Comparison of ENCODE assay signal across 26 mouse cellular contexts in genomic region chr14:51903782-51904181, GRCm38 (mm10). TPM values are rescaled to one million over a fixed set of nuclear protein-coding genes. Genes with fewer than 3 reads are reported as not detected.
DNase-seq lines count a peak whose midpoint lies in the region; ATAC-seq and TF ChIP-seq lines count a peak whose summit lies in the region.
"Had no signal": no experiment of that assay in that cellular context is flagged by ENCODE, and none has a peak within 500 bp of the region (broad histone marks: within the 10 kb centered on the region; RNA-seq: fewer than 3 reads in every experiment).

No protein-coding gene starts in this region.

- no peak for ATAC-seq in liver, embryonic 11.5 days (replicated peaks; ENCODE audit: low FRiP score)
- ATAC-seq in midbrain, embryonic 13.5 days, result peak; percentile 41

- H3K27ac ChIP-seq in heart, adult 2 months, result no peak overlapping the region
- peak overlapping the region; percentile 66 for H3K27ac ChIP-seq in liver, adult 2 months (replicated peaks; ENCODE audit: insufficient read depth, low read depth, low read length)
- no peak overlapping the region for H3K27ac ChIP-seq in liver, embryonic 11.5 days (ENCODE audit: low read depth, low read length)
- no peak overlapping the region for H3K27ac ChIP-seq in ES-Bruce4 (ENCODE audit: insufficient read depth, low read length)
- H3K27ac ChIP-seq in midbrain, embryonic 13.5 days, result no peak overlapping the region
- H3K27ac ChIP-seq: embryonic facial prominence, embryonic 10.5 days; lung, embryonic 15.5 days had no signal

- H3K27me3 ChIP-seq in heart, adult 2 months (ENCODE audit: control insufficient read depth, insufficient read depth, low read length), result no peaks in the 10 kb centered on the region
- H3K27me3 ChIP-seq in liver, adult 2 months (ENCODE audit: control insufficient read depth, insufficient read depth, low read length), result no peaks in the 10 kb centered on the region
- no peaks in the 10 kb centered on the region for H3K27me3 ChIP-seq in liver, embryonic 11.5 days (replicated peaks; ENCODE audit: control insufficient read depth, insufficient read depth, low read length)
- H3K27me3 ChIP-seq in ES-Bruce4 (ENCODE audit: control insufficient read depth, insufficient read depth, low read length, poor library complexity, severe bottlenecking), result no peaks in the 10 kb centered on the region
- no peaks in the 10 kb centered on the region for H3K27me3 ChIP-seq in midbrain, embryonic 13.5 days
- H3K27me3 ChIP-seq: lung, embryonic 15.5 days had no signal

- H3K79me2 ChIP-seq in heart, adult 2 months (replicated peaks; ENCODE audit: control insufficient read depth, insufficient read depth, low read length), result no peaks in the 10 kb centered on the region
- no peaks in the 10 kb centered on the region for H3K79me2 ChIP-seq in liver, adult 2 months (ENCODE audit: control insufficient read depth, insufficient read depth, low read length)

- H3K4me3 ChIP-seq in heart, adult 2 months, result no peak overlapping the region
- no peak overlapping the region for H3K4me3 ChIP-seq in liver, adult 2 months (ENCODE audit: insufficient read depth, low read depth, low read length)
- no peak overlapping the region for H3K4me3 ChIP-seq in liver, embryonic 11.5 days (ENCODE audit: low read depth, low read length)
- H3K4me3 ChIP-seq in ES-Bruce4 (ENCODE audit: low read depth, low read length), result no peak overlapping the region
- H3K4me3 ChIP-seq in midbrain, embryonic 13.5 days (replicated peaks), result no peak overlapping the region
- H3K4me3 ChIP-seq: embryonic facial prominence, embryonic 10.5 days; gastrocnemius, adult 2 months; lung, embryonic 15.5 days; myocyte had no signal

- H3K4me1 ChIP-seq in heart, adult 2 months (ENCODE audit: control insufficient read depth, insufficient read depth, low read length), result 0 out of 2 replicates have a peak, but pooled peaks cover 2% of the 10 kb centered on the region
- H3K4me1 ChIP-seq in liver, adult 2 months (ENCODE audit: control insufficient read depth, insufficient read depth, low read length), result peaks cover 35% of the 10 kb centered on the region
- peaks cover 24% of the 10 kb centered on the region for H3K4me1 ChIP-seq in liver, embryonic 11.5 days (replicated peaks; ENCODE audit: control insufficient read depth, insufficient read depth, low read length)
- no peaks in the 10 kb centered on the region for H3K4me1 ChIP-seq in ES-Bruce4 (ENCODE audit: control insufficient read depth, insufficient read depth, low read length)
- no peaks in the 10 kb centered on the region for H3K4me1 ChIP-seq in midbrain, embryonic 13.5 days (replicated peaks)

- no peaks in the 10 kb centered on the region for H3K9me3 ChIP-seq in liver, embryonic 11.5 days (ENCODE audit: control insufficient read depth, low read length)
- no peaks in the 10 kb centered on the region for H3K9me3 ChIP-seq in ES-Bruce4 (replicated peaks; ENCODE audit: control insufficient read depth, insufficient read depth, low read length, poor library complexity, severe bottlenecking)
- H3K9me3 ChIP-seq in midbrain, embryonic 13.5 days, result no peaks in the 10 kb centered on the region
- H3K9me3 ChIP-seq: embryonic facial prominence, embryonic 10.5 days; lung, embryonic 15.5 days had no signal

- DNase-seq in heart, adult 2 months, result no peak
- no peak for DNase-seq in heart, postnatal 4 days
- peak; percentile 83 for DNase-seq in liver, adult 2 months (ENCODE audit: extremely low read depth, low read depth, low spot score)
- no peak for DNase-seq in liver, embryonic 11.5 days (ENCODE audit: low spot score)
- no peak for DNase-seq in thymus, postnatal 14 days
- DNase-seq in left cerebral cortex, postnatal 25 days (ENCODE audit: low spot score in 2 of 2), result no peak
- DNase-seq: adrenal gland, adult 8-10 months; cerebellum, adult 11-12 months; cerebellum, postnatal 25 days; forebrain, postnatal 0 days; gastrocnemius, adult 2 months; kidney, adult 18-20 months; kidney, postnatal 25 days had no signal

- H3K4me2 ChIP-seq in liver, embryonic 11.5 days, result no peak overlapping the region
- no peak overlapping the region for H3K4me2 ChIP-seq in midbrain, embryonic 13.5 days (replicated peaks)
- H3K4me2 ChIP-seq: lung, embryonic 15.5 days had no signal

- 80% methylated on average over 9 of the region's 9 CpGs for WGBS in heart, adult 2 months
- 30% methylated on average over 9 of the region's 9 CpGs for WGBS in liver, adult 2 months
- 90% methylated on average over 9 of the region's 9 CpGs for WGBS in liver, embryonic 11.5 days
- 89% methylated on average over 9 of the region's 9 CpGs for WGBS in midbrain, embryonic 13.5 days

- TF ChIP-seq POLR2A in heart, adult 2 months (IDR thresholded peaks at IDR 0.05; ENCODE audit: insufficient read depth, low read depth, low read length), result 0 out of 2 replicates have a peak, but pooled peaks have one; percentile 37
- TF ChIP-seq POLR2A in liver, adult 2 months (IDR thresholded peaks at IDR 0.05; ENCODE audit: extremely low read depth, insufficient read depth, low read length), result 0 out of 2 replicates have a peak, but pooled peaks have one; percentile 22
- TF ChIP-seq POLR2A in ES-Bruce4 (IDR thresholded peaks at IDR 0.05; ENCODE audit: insufficient read depth, low read length), result no peak

- TF ChIP-seq CTCF in heart, adult 2 months (IDR thresholded peaks at IDR 0.05), result no peak
- TF ChIP-seq CTCF in liver, adult 2 months (IDR thresholded peaks at IDR 0.05; ENCODE audit: low read depth, low read length), result no peak
- TF ChIP-seq CTCF in ES-Bruce4 (IDR thresholded peaks at IDR 0.05; ENCODE audit: low read depth, low read length), result no peak

- TF ChIP-seq EP300 in heart, adult 2 months (IDR thresholded peaks at IDR 0.05; ENCODE audit: insufficient read depth, low read depth, low read length), result no peak
- 0 out of 2 replicates have a peak, but pooled peaks have one; percentile 20 for TF ChIP-seq EP300 in ES-Bruce4 (IDR thresholded peaks at IDR 0.05; ENCODE audit: insufficient read depth, low read depth, low read length)

- no peak overlapping the region for H3K9ac ChIP-seq in heart, adult 2 months (ENCODE audit: low read depth, low read length)
- 0 out of 2 replicates have a peak overlapping the region, but pooled peaks have one; percentile 2 for H3K9ac ChIP-seq in liver, adult 2 months (ENCODE audit: low read depth, low read length)
- H3K9ac ChIP-seq in liver, embryonic 11.5 days (ENCODE audit: low read depth, low read length), result no peak overlapping the region
- H3K9ac ChIP-seq in ES-Bruce4 (ENCODE audit: low read depth, poor library complexity, severe bottlenecking), result no peak overlapping the region
- no peak overlapping the region for H3K9ac ChIP-seq in midbrain, embryonic 13.5 days (replicated peaks)
- H3K9ac ChIP-seq: forebrain, postnatal 0 days; lung, embryonic 15.5 days had no signal

- intact Hi-C loops in heart, adult 2 months (cut with DNase I), result loop anchor here (1.0 to 10.0 kb wide), 4 partner anchors 27 to 291 kb away; partner anchors contain the start of gene Supt16
- intact Hi-C loops in left cerebral cortex, postnatal 25 days (cut with DNase I), result loop anchor here (2.0 to 5.0 kb wide), 3 partner anchors 27 to 119 kb away; partner anchors contain the start of gene Zfp219

- H3K36me3 ChIP-seq in heart, adult 2 months (ENCODE audit: control insufficient read depth, insufficient read depth, low read length), result peaks cover 2% of the 10 kb centered on the region; the same call in 1 of the 2 replicates
- H3K36me3 ChIP-seq in liver, adult 2 months (ENCODE audit: control insufficient read depth, insufficient read depth, low read length), result peaks cover 44% of the 10 kb centered on the region
- no peaks in the 10 kb centered on the region for H3K36me3 ChIP-seq in liver, embryonic 11.5 days (ENCODE audit: control insufficient read depth, insufficient read depth, low read length)
- no peaks in the 10 kb centered on the region for H3K36me3 ChIP-seq in ES-Bruce4 (ENCODE audit: control insufficient read depth, insufficient read depth, low read length, poor library complexity, severe bottlenecking)
- no peaks in the 10 kb centered on the region for H3K36me3 ChIP-seq in midbrain, embryonic 13.5 days
- H3K36me3 ChIP-seq: embryonic facial prominence, embryonic 10.5 days; lung, embryonic 15.5 days had no signal

RNA-seq across cellular contexts. Expression of gene Ndrg2, which starts 10.2 kb away (rescaled TPM):
- 1,000 to 10,000 TPM; 1,274 to 1,571 TPM for total RNA-seq in heart, adult 2 months (2021)
- polyA plus RNA-seq in heart, adult 2 months (2012; rRNA removed), result 2,120 and 2,574 TPM in 2 replicates
- total RNA-seq in heart, postnatal 4 days (2021), result 100 to 1,000 TPM; 452 to 471 TPM
- 1,230 and 1,535 TPM in 2 replicates for total RNA-seq in liver, adult 2 months (2014; rRNA removed)
- polyA plus RNA-seq in liver, adult 2 months (2012; rRNA removed), result 1,907 and 2,831 TPM in 2 replicates
- 19.2 and 21.5 TPM in 2 replicates for polyA plus RNA-seq in liver, embryonic 11.5 days (2014; fragmentation: Nextera tagmentation; extraction: Ambion mirVana)
- 26.7 and 30.2 TPM in 2 replicates for polyA plus RNA-seq in ES-Bruce4 (2011; ENCODE audit: insufficient read depth, insufficient read length, low read depth, missing spikeins)
- 66.6 and 69.7 TPM in 2 replicates for polyA plus RNA-seq in midbrain, embryonic 13.5 days (2015; fragmentation: Nextera tagmentation; extraction: Ambion mirVana)
- total RNA-seq in left cerebral cortex, postnatal 25 days (2021), result 100 to 1,000 TPM; 694 to 748 TPM

RNA-seq across cellular contexts. Expression of gene Slc39a2, which starts 11.1 kb away (rescaled TPM):
- total RNA-seq in heart, adult 2 months (2021), result under 1 TPM; 0.16 to 0.25 TPM
- 0.53 and 1.7 TPM in 2 replicates for polyA plus RNA-seq in heart, adult 2 months (2012; rRNA removed)
- total RNA-seq in heart, postnatal 4 days (2021), result under 1 TPM; 0.29 to 0.48 TPM
- 0.65 and 1.4 TPM in 2 replicates for total RNA-seq in liver, adult 2 months (2014; rRNA removed)
- 1.1 and 1.8 TPM in 2 replicates for polyA plus RNA-seq in liver, adult 2 months (2012; rRNA removed)
- 0.07 and 0.14 TPM in 2 replicates for polyA plus RNA-seq in liver, embryonic 11.5 days (2014; fragmentation: Nextera tagmentation; extraction: Ambion mirVana)
- polyA plus RNA-seq in ES-Bruce4 (2011; ENCODE audit: insufficient read depth, insufficient read length, low read depth, missing spikeins), result 2.7 and 3.3 TPM in 2 replicates
- polyA plus RNA-seq in midbrain, embryonic 13.5 days (2015; fragmentation: Nextera tagmentation; extraction: Ambion mirVana), result 1.8 and 2.0 TPM in 2 replicates
- total RNA-seq in left cerebral cortex, postnatal 25 days (2021), result 1 to 10 TPM; 4.8 to 6.6 TPM

RNA-seq across cellular contexts. Expression of gene Tppp2, which starts 14.4 kb away (rescaled TPM):
- total RNA-seq in heart, adult 2 months (2021), result not detected
- 0.16 and 0.32 TPM in 2 replicates for polyA plus RNA-seq in heart, adult 2 months (2012; rRNA removed)
- total RNA-seq in heart, postnatal 4 days (2021), result not detected
- total RNA-seq in liver, adult 2 months (2014; rRNA removed), result not detected in 2 replicates
- polyA plus RNA-seq in liver, adult 2 months (2012; rRNA removed), result not detected in 2 replicates
- polyA plus RNA-seq in liver, embryonic 11.5 days (2014; fragmentation: Nextera tagmentation; extraction: Ambion mirVana), result not detected in 2 replicates
- not detected in 2 replicates for polyA plus RNA-seq in ES-Bruce4 (2011; ENCODE audit: insufficient read depth, insufficient read length, low read depth, missing spikeins)
- polyA plus RNA-seq in midbrain, embryonic 13.5 days (2015; fragmentation: Nextera tagmentation; extraction: Ambion mirVana), result not detected in 2 replicates
- not detected for total RNA-seq in left cerebral cortex, postnatal 25 days (2021)
- total RNA-seq: adrenal gland, adult 8-10 months; forebrain, postnatal 0 days; heart, adult 8-10 months; layer of hippocampus, postnatal 10 days; left cerebral cortex, postnatal 10 days; megakaryocyte, adult 5-6 weeks had no signal
- polyA plus RNA-seq: brain, embryonic 14.5 days; embryonic facial prominence, embryonic 10.5 days; forebrain, postnatal 0 days; hindbrain, embryonic 11.5 days; limb, embryonic 14.5 days; lung, embryonic 15.5 days; myocyte; thymus, postnatal 0 days had no signal

RNA-seq across cellular contexts. Expression of gene Rnase13, which starts 18.8 kb away (rescaled TPM):
- total RNA-seq in heart, adult 2 months (2021), result not detected
- polyA plus RNA-seq in heart, adult 2 months (2012; rRNA removed), result not detected in 2 replicates
- not detected for total RNA-seq in heart, postnatal 4 days (2021)
- not detected in 2 replicates for total RNA-seq in liver, adult 2 months (2014; rRNA removed)
- 0.22 and 0.24 TPM in 2 replicates for polyA plus RNA-seq in liver, adult 2 months (2012; rRNA removed)
- not detected in 2 replicates for polyA plus RNA-seq in liver, embryonic 11.5 days (2014; fragmentation: Nextera tagmentation; extraction: Ambion mirVana)
- polyA plus RNA-seq in ES-Bruce4 (2011; ENCODE audit: insufficient read depth, insufficient read length, low read depth, missing spikeins), result not detected in 2 replicates
- not detected in 2 replicates for polyA plus RNA-seq in midbrain, embryonic 13.5 days (2015; fragmentation: Nextera tagmentation; extraction: Ambion mirVana)
- under 1 TPM in 1 of 2 experiments, not detected in 1; 0.32 TPM for total RNA-seq in left cerebral cortex, postnatal 25 days (2021)
- total RNA-seq: adrenal gland, adult 8-10 months; forebrain, postnatal 0 days; gastrocnemius, adult 2 months; heart, adult 8-10 months; layer of hippocampus, postnatal 10 days; left cerebral cortex, postnatal 10 days; megakaryocyte, adult 5-6 weeks had no signal
- polyA plus RNA-seq: brain, embryonic 14.5 days; embryonic facial prominence, embryonic 10.5 days; forebrain, postnatal 0 days; hindbrain, embryonic 11.5 days; limb, embryonic 14.5 days; lung, embryonic 15.5 days; myocyte; thymus, postnatal 0 days had no signal

RNA-seq across cellular contexts. Expression of gene Mettl17, which starts 19.1 kb away (rescaled TPM):
- total RNA-seq in heart, adult 2 months (2021), result 10 to 100 TPM; 20.1 to 20.7 TPM
- polyA plus RNA-seq in heart, adult 2 months (2012; rRNA removed), result 21.1 and 24.8 TPM in 2 replicates
- total RNA-seq in heart, postnatal 4 days (2021), result 10 to 100 TPM; 17.9 to 25.7 TPM
- total RNA-seq in liver, adult 2 months (2014; rRNA removed), result 14.0 and 23.2 TPM in 2 replicates
- 18.2 and 21.0 TPM in 2 replicates for polyA plus RNA-seq in liver, adult 2 months (2012; rRNA removed)
- 32.5 and 42.6 TPM in 2 replicates for polyA plus RNA-seq in liver, embryonic 11.5 days (2014; fragmentation: Nextera tagmentation; extraction: Ambion mirVana)
- polyA plus RNA-seq in ES-Bruce4 (2011; ENCODE audit: insufficient read depth, insufficient read length, low read depth, missing spikeins), result 19.2 and 24.2 TPM in 2 replicates
- polyA plus RNA-seq in midbrain, embryonic 13.5 days (2015; fragmentation: Nextera tagmentation; extraction: Ambion mirVana), result 82.7 and 87.6 TPM in 2 replicates
- 10 to 100 TPM; 26.0 to 33.8 TPM for total RNA-seq in left cerebral cortex, postnatal 25 days (2021)

Comparison
In these comparisons a context has a peak if more than half of its experiments do, and no peak if none do; other contexts are left out.
1. RNA of gene Ndrg2, which starts 10.2 kb away (polyA plus RNA-seq): 2,120 to 2,574 TPM in heart, adult 2 months and 1,907 to 2,831 TPM in liver, adult 2 months; 66.6 to 69.7 TPM in midbrain, embryonic 13.5 days, 26.7 to 30.2 TPM in ES-Bruce4 and 19.2 to 21.5 TPM in liver, embryonic 11.5 days; every median in the first group is over 10 times any median in the second.